Mouse (Mus musculus): ENCODE results near the gene Fchsd2. TPM values are rescaled to one million over a fixed set of nuclear protein-coding genes. Genes with fewer than 3 reads are reported as not detected.

Gene Fchsd2
- polyA plus RNA-seq, 1 experiment from 2014 or later, result 46.2 TPM

GRCm38 (mm10) chr7:101166568-101166967 is 73.9 kb downstream of the Fchsd2 start:
- no peaks in the 10 kb centered on the region for H3K27me3 ChIP-seq (replicated peaks)
- no peaks in the 10 kb centered on the region for H3K9me3 ChIP-seq
- H3K4me3 ChIP-seq, result no peak overlapping the region
- H3K4me2 ChIP-seq, result no peak overlapping the region
- H3K36me3 ChIP-seq (replicated peaks), result no peaks in the 10 kb centered on the region
- WGBS, result 44% methylated on average over 2 of the region's 2 CpGs
- ATAC-seq (replicated peaks), result no peak
- H3K27ac ChIP-seq, result no peak overlapping the region
- H3K9ac ChIP-seq, result no peak overlapping the region
- no peaks in the 10 kb centered on the region for H3K4me1 ChIP-seq

DNA sequence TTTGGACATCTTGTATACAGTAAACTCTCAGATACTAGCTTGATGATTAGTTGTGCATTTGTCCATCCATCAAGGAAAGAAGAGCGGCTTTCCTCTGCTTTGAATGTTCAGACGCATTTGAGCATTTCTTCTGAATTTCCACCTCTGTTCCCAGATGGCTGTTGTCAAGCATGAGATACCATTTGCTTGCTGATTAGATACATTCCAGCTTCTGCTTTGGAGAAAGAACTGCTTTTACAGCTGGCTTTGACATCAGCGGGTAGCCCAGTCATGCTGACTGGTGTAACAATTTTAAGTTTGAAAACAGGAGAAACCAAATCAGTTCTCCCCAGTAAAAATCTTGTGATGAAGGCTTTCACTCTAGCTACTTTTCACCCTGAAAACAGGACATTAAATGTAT is 77.8 kb downstream of the Fchsd2 start:
- 63% methylated on average over 3 of the region's 3 CpGs for WGBS
- H3K36me3 ChIP-seq (replicated peaks), result no peaks in the 10 kb centered on the region
- H3K9me3 ChIP-seq, result no peaks in the 10 kb centered on the region
- no peak overlapping the region for H3K27ac ChIP-seq
- H3K9ac ChIP-seq, result no peak overlapping the region
- no peaks in the 10 kb centered on the region for H3K27me3 ChIP-seq (replicated peaks)
- H3K4me3 ChIP-seq, result no peak overlapping the region
- no peak overlapping the region for H3K4me2 ChIP-seq
- H3K4me1 ChIP-seq, result 0 out of 2 replicates have a peak, but pooled peaks cover 3% of the 10 kb centered on the region
- no peak for ATAC-seq (replicated peaks)

GRCm38 (mm10) chr7:101171002-101171401 is 78.3 kb downstream of the Fchsd2 start:
- no peaks in the 10 kb centered on the region for H3K27me3 ChIP-seq (replicated peaks)
- no peaks in the 10 kb centered on the region for H3K36me3 ChIP-seq (replicated peaks)
- ATAC-seq (replicated peaks), result no peak
- H3K4me3 ChIP-seq, result no peak overlapping the region
- no peak overlapping the region for H3K4me2 ChIP-seq
- H3K9ac ChIP-seq, result no peak overlapping the region
- H3K4me1 ChIP-seq, result 0 out of 2 replicates have a peak, but pooled peaks cover 3% of the 10 kb centered on the region
- no peaks in the 10 kb centered on the region for H3K9me3 ChIP-seq
- H3K27ac ChIP-seq, result no peak overlapping the region
- 86% methylated on average over 1 of the region's 1 CpGs for WGBS

GRCm38 (mm10) chr7:101173331-101173730 is 80.7 kb downstream of the Fchsd2 start:
- no peak overlapping the region for H3K4me3 ChIP-seq
- ATAC-seq (replicated peaks), result no peak
- no peak overlapping the region for H3K4me2 ChIP-seq
- H3K9ac ChIP-seq, result no peak overlapping the region
- no peaks in the 10 kb centered on the region for H3K27me3 ChIP-seq (replicated peaks)
- 0 out of 2 replicates have a peak, but pooled peaks cover 3% of the 10 kb centered on the region for H3K4me1 ChIP-seq
- WGBS, result 72% methylated on average over 3 of the region's 3 CpGs
- H3K9me3 ChIP-seq, result no peaks in the 10 kb centered on the region
- H3K36me3 ChIP-seq (replicated peaks), result no peaks in the 10 kb centered on the region
- no peak overlapping the region for H3K27ac ChIP-seq

DNA sequence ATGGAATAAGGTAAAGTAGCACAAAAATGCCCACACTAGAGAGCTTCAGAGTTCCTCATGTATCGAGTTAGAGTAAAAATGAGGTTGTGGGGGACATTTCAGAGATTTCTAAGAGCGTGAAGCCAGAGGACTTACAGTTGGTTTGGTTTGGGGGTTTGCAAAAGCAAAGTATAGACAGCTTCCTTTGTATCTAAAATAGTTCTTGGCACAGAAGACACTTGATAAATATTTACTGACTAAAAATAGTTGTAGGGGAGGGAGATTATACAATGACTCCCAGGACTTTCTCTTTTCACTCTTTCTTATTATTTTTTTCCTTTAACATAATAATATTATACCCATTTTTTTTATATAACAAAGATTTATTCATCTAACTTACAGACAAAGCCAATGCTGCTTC is 86.1 kb downstream of the Fchsd2 start:
- no peaks in the 10 kb centered on the region for H3K9me3 ChIP-seq
- 86% methylated on average over 2 of the region's 2 CpGs for WGBS
- H3K36me3 ChIP-seq (replicated peaks), result no peaks in the 10 kb centered on the region
- H3K27ac ChIP-seq, result no peak overlapping the region
- no peaks in the 10 kb centered on the region for H3K27me3 ChIP-seq (replicated peaks)
- no peaks in the 10 kb centered on the region for H3K4me1 ChIP-seq
- no peak overlapping the region for H3K9ac ChIP-seq
- no peak for ATAC-seq (replicated peaks)
- no peak overlapping the region for H3K4me3 ChIP-seq
- H3K4me2 ChIP-seq, result no peak overlapping the region

DNA sequence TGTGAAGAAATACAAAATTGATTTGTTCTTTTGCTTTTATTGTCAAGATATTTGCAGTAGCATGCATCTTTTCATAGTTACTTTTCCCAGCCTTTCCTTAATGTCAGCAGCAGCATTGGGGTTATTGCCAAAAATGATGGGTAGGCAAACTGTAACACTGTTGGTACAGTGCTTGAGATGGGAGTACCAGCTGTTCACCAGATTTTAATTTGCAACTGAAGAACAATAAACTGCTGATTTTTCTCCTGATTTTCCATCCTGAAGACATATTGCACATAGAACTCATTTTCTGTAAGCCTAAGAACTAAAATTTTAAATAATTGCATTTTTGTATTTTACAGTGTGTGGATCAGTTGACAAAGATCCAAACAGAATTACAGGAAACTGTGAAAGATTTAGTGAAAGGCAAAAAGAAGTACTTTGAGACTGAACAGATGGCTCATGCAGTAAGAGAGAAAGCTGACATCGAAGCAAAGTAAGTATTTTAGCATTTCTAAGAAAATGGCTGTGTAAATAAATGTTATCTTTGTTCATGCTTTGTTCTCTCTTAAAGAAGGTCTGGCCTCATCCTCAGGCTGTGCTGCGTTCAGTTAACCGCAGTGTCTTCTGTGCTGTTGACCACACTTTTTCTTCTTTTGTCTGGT is 98.8 kb downstream of the Fchsd2 start:
- Histone ChIP-seq H3K36me3 (replicated peaks) (0 out of 2 replicates have a peak, but pooled peaks cover 9% of the 10 kb centered on the region), H3K27me3 (replicated peaks) (no peaks in the 10 kb centered on the region), H3K9me3 (no peaks in the 10 kb centered on the region), H3K27ac (no peak overlapping the region), H3K4me3 (no peak overlapping the region), H3K4me1 (no peaks in the 10 kb centered on the region), H3K4me2 (no peak overlapping the region), H3K9ac (no peak overlapping the region)
- WGBS, result 74% methylated on average over 3 of the region's 3 CpGs
- ATAC-seq (replicated peaks), result no peak

GRCm38 (mm10) chr7:101210826-101211225 is 118.2 kb downstream of the Fchsd2 start:
- H3K4me2 ChIP-seq, result no peak overlapping the region
- H3K27ac ChIP-seq, result no peak overlapping the region
- no peaks in the 10 kb centered on the region; the same call in 1 of the 2 replicates for H3K36me3 ChIP-seq (replicated peaks)
- H3K27me3 ChIP-seq (replicated peaks), result no peaks in the 10 kb centered on the region
- WGBS, result 100% methylated on average over 1 of the region's 1 CpGs
- H3K4me1 ChIP-seq, result no peaks in the 10 kb centered on the region
- no peaks in the 10 kb centered on the region for H3K9me3 ChIP-seq
- H3K9ac ChIP-seq, result no peak overlapping the region
- H3K4me3 ChIP-seq, result no peak overlapping the region
- no peak for ATAC-seq (replicated peaks)

- 92% methylated on average over 3 of the region's 3 CpGs for WGBS
- Histone ChIP-seq H3K9ac (no peak overlapping the region), H3K27ac (no peak overlapping the region), H3K9me3 (no peaks in the 10 kb centered on the region), H3K4me3 (no peak overlapping the region), H3K27me3 (replicated peaks) (no peaks in the 10 kb centered on the region), H3K36me3 (replicated peaks) (no peaks in the 10 kb centered on the region; the same call in 1 of the 2 replicates), H3K4me2 (no peak overlapping the region), H3K4me1 (no peaks in the 10 kb centered on the region)
- ATAC-seq (replicated peaks), result no peak
These were observed 121.0 kb downstream of the Fchsd2 start for GRCm38 (mm10) chr7:101213515-101214263.

GRCm38 (mm10) chr7:101216724-101217123 is 124.1 kb downstream of the Fchsd2 start:
- no peaks in the 10 kb centered on the region for H3K9me3 ChIP-seq
- no peak for ATAC-seq (replicated peaks)
- no peak overlapping the region for H3K4me3 ChIP-seq
- H3K36me3 ChIP-seq (replicated peaks), result no peaks in the 10 kb centered on the region; the same call in 1 of the 2 replicates
- H3K9ac ChIP-seq, result no peak overlapping the region
- H3K27me3 ChIP-seq (replicated peaks), result no peaks in the 10 kb centered on the region
- WGBS, result 72% methylated on average over 2 of the region's 2 CpGs
- no peak overlapping the region for H3K4me2 ChIP-seq
- H3K27ac ChIP-seq, result no peak overlapping the region
- H3K4me1 ChIP-seq, result no peaks in the 10 kb centered on the region

DNA sequence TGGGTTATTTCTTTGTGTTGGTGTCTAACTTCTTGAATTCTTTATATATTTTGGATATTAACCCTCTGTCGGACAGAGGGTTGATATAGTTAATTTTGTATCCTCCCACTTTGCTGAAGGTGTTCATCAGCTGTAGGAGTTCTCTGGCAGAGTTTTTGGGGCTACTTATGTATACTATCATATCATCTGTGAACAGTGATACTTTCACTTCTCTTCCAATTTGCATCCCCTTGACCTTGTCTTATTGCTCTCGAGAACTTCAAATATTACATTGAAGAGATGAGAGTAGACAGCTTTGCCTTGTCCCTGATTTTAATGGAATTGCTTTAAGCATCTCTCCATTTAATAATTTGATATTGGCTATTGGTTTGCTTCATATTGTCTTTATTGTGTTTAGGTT is 130.8 kb downstream of the Fchsd2 start:
- 90% methylated on average over 2 of the region's 2 CpGs for whole genome bisulfite sequencing
- no peaks in the 10 kb centered on the region for H3K9me3 ChIP-seq
- H3K4me2 ChIP-seq, result no peak overlapping the region
- H3K36me3 ChIP-seq (replicated peaks), result no peaks in the 10 kb centered on the region
- H3K9ac ChIP-seq, result no peak overlapping the region
- no peaks in the 10 kb centered on the region for H3K4me1 ChIP-seq
- ATAC-seq (replicated peaks), result no peak
- H3K27me3 ChIP-seq (replicated peaks), result no peaks in the 10 kb centered on the region
- no peak overlapping the region for H3K27ac ChIP-seq
- no peak overlapping the region for H3K4me3 ChIP-seq

- ATAC-seq (replicated peaks), result no peak
- Histone ChIP-seq H3K4me2 (no peak overlapping the region), H3K4me1 (no peaks in the 10 kb centered on the region), H3K9me3 (no peaks in the 10 kb centered on the region), H3K27ac (no peak overlapping the region), H3K36me3 (replicated peaks) (no peaks in the 10 kb centered on the region), H3K9ac (no peak overlapping the region), H3K27me3 (replicated peaks) (no peaks in the 10 kb centered on the region), H3K4me3 (no peak overlapping the region)
- WGBS, result 67% methylated on average over 1 of the region's 1 CpGs
These were observed 136.7 kb downstream of the Fchsd2 start for GRCm38 (mm10) chr7:101229336-101229735.

GRCm38 (mm10) chr7:101231458-101231857 is 138.8 kb downstream of the Fchsd2 start:
- no peaks in the 10 kb centered on the region for H3K4me1 ChIP-seq
- no peak overlapping the region for H3K4me3 ChIP-seq
- no peak overlapping the region for H3K9ac ChIP-seq
- H3K36me3 ChIP-seq (replicated peaks), result no peaks in the 10 kb centered on the region
- ATAC-seq (replicated peaks), result no peak
- no peak overlapping the region for H3K4me2 ChIP-seq
- H3K9me3 ChIP-seq, result no peaks in the 10 kb centered on the region
- WGBS, result 52% methylated on average over 1 of the region's 2 CpGs
- no peaks in the 10 kb centered on the region for H3K27me3 ChIP-seq (replicated peaks)
- H3K27ac ChIP-seq, result no peak overlapping the region

DNA sequence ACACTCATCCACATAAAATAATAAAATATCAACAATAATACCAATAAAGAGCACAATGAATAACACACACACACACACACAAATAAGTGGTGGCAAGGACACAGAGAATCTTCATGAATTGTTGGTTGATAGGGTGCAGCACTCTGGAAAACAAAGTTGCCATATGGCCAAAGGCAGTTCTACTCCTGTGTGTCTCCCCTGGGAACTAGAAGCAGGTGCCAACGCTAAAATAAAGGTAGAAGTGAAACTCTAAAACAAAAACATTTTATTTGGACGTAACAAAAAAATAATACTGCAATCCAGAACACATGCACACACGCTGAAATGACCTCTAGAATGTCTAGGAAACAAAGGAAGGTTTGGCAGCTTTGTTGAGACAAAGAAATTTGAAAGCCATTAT is 140.1 kb downstream of the Fchsd2 start:
- no peaks in the 10 kb centered on the region for H3K27me3 ChIP-seq (replicated peaks)
- no peak overlapping the region for H3K4me3 ChIP-seq
- no peak for ATAC-seq (replicated peaks)
- H3K36me3 ChIP-seq (replicated peaks), result no peaks in the 10 kb centered on the region
- H3K27ac ChIP-seq, result no peak overlapping the region
- H3K9me3 ChIP-seq, result no peaks in the 10 kb centered on the region
- no peaks in the 10 kb centered on the region for H3K4me1 ChIP-seq
- H3K9ac ChIP-seq, result no peak overlapping the region
- WGBS, result 52% methylated on average over 3 of the region's 3 CpGs
- H3K4me2 ChIP-seq, result no peak overlapping the region
